Mouse (Mus musculus) intestine, embryonic 16.5 days (tissue): ENCODE results near the gene Prdm5. TPM values are rescaled to one million over a fixed set of nuclear protein-coding genes. Genes with fewer than 3 reads are reported as not detected.

Experiments used
- ATAC-seq: fragments of 200-750 bp; cut with Nextera tagmentation; 2 replicates; pipeline ENCODE4 v1.8.0; 2017; ENCODE audit warnings: moderate TSS enrichment, moderate library complexity
- H3K27ac ChIP-seq: fragments of 300-500 bp; sonication (generic); 2 replicates; pipeline ENCODE4 v1.5.1; 2014; ENCODE audit warnings: mild to moderate bottlenecking, low read length
- H3K27me3 ChIP-seq: fragments of 300-500 bp; sonication (generic); replicated peaks from 2 replicates; pipeline ENCODE4 v1.6.1; 2014; ENCODE audit warnings: low read length, control low read depth, mixed read lengths; ENCODE audit not compliant: control insufficient read depth, insufficient read depth
- H3K36me3 ChIP-seq: fragments of 300-500 bp; sonication (generic); 2 replicates; pipeline ENCODE4 v1.6.1; 2014; ENCODE audit warnings: low read length, control low read depth; ENCODE audit not compliant: control insufficient read depth, insufficient read depth
- H3K4me1 ChIP-seq: fragments of 300-500 bp; sonication (generic); 2 replicates; pipeline ENCODE4 v1.6.1; 2014; ENCODE audit warnings: low read length, control low read depth, mixed read lengths; ENCODE audit not compliant: control insufficient read depth, insufficient read depth
- H3K4me2 ChIP-seq: fragments of 300-500 bp; sonication (generic); 2 replicates; pipeline ENCODE4 v1.6.1; 2014; ENCODE audit warnings: low read depth, low read length, control low read depth
- H3K4me3 ChIP-seq: fragments of 300-500 bp; sonication (generic); 2 replicates; pipeline ENCODE4 v1.5.1; 2014; ENCODE audit warnings: mild to moderate bottlenecking, low read length
- H3K9ac ChIP-seq: fragments of 300-500 bp; sonication (generic); 2 replicates; pipeline ENCODE4 v1.6.1; 2014; ENCODE audit warnings: low read depth, low read length
- H3K9me3 ChIP-seq: fragments of 300-500 bp; sonication (generic); 2 replicates; pipeline ENCODE4 v1.6.1; 2016; ENCODE audit warnings: low read length, control low read depth; ENCODE audit not compliant: control insufficient read depth
- WGBS: fragments of 180-500 bp; shearing (Covaris S2); extraction: QIAGEN DNeasy Blood & Tissue Kit; methylation state at CpG from one replicate; pipeline ENCODE4 v1.1.7; 2014; 5-methylcytosine and 5-hydroxymethylcytosine counted together
- polyA plus RNA-seq: library from polyadenylated mRNA; unstranded; fragments of >200 nt; fragmentation: Nextera tagmentation; extraction: Ambion mirVana; gene quantifications from 2 replicates; pipeline ENCODE4 v1.2.1, GENCODE M21; 2015

Gene Prdm5
- polyA plus RNA-seq, 1 experiment from 2014 or later: 9.2 TPM

DNA sequence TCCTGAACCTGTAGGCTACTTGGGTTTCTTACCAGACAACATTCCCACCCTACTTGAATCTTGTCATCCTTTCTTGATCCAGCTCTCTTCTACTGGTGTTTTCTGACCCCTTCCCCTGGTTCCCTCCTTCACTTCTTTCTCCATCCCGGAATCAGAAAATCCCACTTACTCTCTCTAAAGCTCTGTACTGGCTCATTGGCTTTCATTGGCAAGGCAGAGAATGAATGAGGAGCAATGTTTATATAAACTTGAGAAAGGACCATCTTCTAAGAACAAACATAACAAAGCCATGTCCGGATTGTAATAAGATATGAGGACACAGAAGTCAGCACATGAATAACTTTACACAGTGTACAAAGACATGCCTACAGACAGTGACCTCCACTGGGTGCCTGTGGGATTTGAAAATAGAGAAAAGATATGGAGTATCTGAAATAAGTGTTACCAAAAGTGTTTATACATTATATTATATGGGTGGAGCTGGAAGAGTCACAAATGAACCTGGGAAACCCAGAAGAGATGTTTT, 127.9 kb downstream of the Prdm5 start:
- Histone ChIP-seq H3K27ac (no peak overlapping the region), H3K4me3 (no peak overlapping the region), H3K9ac (no peak overlapping the region), H3K9me3 (no peaks in the 10 kb centered on the region), H3K4me1 (no peaks in the 10 kb centered on the region), H3K36me3 (no peaks in the 10 kb centered on the region), H3K4me2 (no peak overlapping the region), H3K27me3 (no peaks in the 10 kb centered on the region)
- no peak for ATAC-seq
- 71% methylated on average over 2 of the region's 2 CpGs for WGBS

DNA sequence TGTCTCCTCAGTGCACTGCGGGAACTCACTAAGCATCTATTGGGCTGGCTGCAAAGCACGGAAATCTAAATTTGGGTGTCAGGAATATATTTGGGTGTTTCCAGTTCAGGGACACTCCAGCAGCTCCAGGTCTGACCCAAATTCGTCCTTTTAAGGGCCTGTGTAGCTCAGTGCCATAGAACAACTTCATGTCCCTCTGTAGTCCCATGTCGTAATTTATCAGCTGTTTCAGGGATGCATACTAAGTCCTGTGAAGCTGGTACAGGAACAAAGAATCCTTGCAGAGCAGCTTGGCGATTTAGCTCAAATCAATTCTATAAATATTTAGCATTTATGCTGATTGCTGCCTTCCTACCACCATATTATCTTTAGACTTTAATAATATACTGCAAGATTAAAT, 136.6 kb downstream of the Prdm5 start:
- 75% methylated on average over 5 of the region's 5 CpGs for WGBS
- no peak overlapping the region for H3K4me2 ChIP-seq
- H3K27me3 ChIP-seq: no peaks in the 10 kb centered on the region
- H3K36me3 ChIP-seq: no peaks in the 10 kb centered on the region
- no peak overlapping the region for H3K27ac ChIP-seq
- no peak for ATAC-seq
- H3K9ac ChIP-seq: no peak overlapping the region
- H3K4me3 ChIP-seq: no peak overlapping the region
- H3K4me1 ChIP-seq: no peaks in the 10 kb centered on the region
- no peaks in the 10 kb centered on the region for H3K9me3 ChIP-seq

DNA sequence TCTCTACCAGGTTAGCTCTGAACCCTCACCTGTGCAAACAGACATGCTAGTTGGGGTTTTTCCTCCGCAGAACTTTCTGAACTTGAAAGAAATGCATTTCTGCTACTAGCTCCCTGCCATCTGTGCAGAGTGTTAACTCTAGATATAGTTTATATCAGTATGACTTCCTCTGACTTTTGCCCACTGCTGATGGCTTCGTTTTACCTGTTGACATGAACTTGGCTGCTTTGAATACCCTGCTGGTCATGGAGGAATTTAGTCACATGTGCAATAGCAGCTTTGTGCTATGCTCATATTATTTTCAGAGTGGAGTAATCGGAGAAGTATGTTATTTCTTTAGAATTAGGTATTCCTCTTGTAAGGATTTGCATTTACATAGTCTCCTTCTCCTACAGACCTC, 142.9 kb downstream of the Prdm5 start:
- Histone ChIP-seq H3K27ac (no peak overlapping the region), H3K9ac (no peak overlapping the region), H3K4me2 (no peak overlapping the region), H3K9me3 (no peaks in the 10 kb centered on the region), H3K4me1 (no peaks in the 10 kb centered on the region), H3K36me3 (no peaks in the 10 kb centered on the region), H3K27me3 (no peaks in the 10 kb centered on the region), H3K4me3 (no peak overlapping the region)
- WGBS: 78% methylated on average over 3 of the region's 3 CpGs
- ATAC-seq: no peak

DNA sequence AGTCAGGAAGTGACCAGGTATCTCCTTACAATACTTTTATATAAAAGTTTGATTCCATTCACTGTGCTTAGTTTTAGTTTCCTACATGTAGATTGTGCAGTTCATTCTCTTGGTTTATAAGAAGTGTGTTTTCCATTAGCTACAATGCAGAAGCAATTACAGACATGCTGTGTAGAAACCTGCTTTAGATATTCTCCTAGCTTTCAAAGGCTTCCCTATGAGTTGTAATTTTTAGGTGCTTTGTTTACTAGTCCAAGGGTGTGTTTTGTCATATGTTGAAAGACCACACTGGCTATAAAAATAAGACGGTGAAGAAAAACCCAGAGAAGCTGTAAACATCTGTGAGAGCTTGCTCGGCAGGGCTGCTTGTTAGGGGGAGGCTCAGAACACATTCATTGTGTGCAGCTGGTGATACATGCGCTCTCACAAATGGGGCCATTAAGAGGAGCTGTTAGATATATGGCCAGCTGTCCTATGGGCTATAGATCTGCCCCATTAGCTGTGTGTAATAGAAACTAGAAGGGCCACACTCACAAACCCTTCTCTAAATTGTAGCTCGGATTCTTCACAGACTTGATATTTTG, 144.8 kb downstream of the Prdm5 start:
- 38% methylated on average over 4 of the region's 4 CpGs for WGBS
- Histone ChIP-seq H3K4me2 (no peak overlapping the region), H3K9me3 (no peaks in the 10 kb centered on the region), H3K36me3 (no peaks in the 10 kb centered on the region), H3K4me3 (no peak overlapping the region), H3K9ac (no peak overlapping the region), H3K27ac (no peak overlapping the region), H3K27me3 (no peaks in the 10 kb centered on the region), H3K4me1 (no peaks in the 10 kb centered on the region)
- ATAC-seq: no peak

DNA sequence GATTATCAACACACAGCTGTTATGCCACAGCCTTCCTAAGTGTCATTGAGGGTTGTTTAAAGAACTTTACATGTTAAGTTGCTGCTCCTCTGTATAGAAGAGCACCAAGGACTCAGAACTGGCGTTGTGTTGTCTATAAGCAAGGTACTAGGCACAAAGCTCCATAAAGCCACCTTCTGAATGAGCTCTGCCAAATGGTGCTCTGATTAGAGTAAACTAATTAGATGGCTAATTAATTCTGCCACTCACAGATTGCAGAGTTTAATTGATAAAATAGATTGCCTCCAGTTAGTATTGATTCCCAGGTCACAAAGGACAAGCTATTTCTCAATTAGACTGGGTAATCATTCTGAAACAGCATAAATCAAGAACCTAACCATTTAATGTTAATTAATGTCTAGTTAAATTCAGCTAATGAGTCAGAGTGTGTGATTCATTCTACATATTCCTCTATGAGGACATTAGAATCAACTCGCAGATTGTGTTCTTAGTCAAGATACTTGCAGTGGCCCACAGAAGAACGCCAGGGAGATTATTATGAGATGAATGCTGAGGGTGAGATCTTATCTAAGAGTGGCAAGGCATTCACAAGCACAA, 147.0 kb downstream of the Prdm5 start:
- WGBS: 78% methylated on average over 3 of the region's 3 CpGs
- H3K27me3 ChIP-seq: no peaks in the 10 kb centered on the region
- no peaks in the 10 kb centered on the region for H3K4me1 ChIP-seq
- no peak overlapping the region for H3K4me2 ChIP-seq
- no peak for ATAC-seq
- no peak overlapping the region for H3K9ac ChIP-seq
- H3K27ac ChIP-seq: no peak overlapping the region
- no peaks in the 10 kb centered on the region for H3K36me3 ChIP-seq
- H3K9me3 ChIP-seq: no peaks in the 10 kb centered on the region
- no peak overlapping the region for H3K4me3 ChIP-seq

DNA sequence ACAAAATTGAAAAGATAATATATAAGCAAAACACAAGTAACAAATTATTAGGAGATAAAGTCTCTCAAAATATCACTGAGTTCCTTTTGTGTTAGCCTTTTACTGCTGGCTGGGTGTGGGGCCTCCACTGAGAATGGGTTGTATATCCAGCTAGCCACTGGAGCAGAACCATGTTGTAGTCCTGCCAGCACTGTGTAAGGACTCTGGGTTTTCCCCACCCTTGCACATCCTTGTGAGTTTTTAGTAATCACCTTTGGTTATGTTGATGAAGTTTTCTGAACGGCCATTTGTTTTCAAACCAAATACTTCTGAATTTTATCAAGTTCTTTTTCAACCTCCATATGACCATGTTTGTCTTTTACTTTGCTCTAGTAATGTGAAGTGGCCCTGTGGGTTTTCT, 151.7 kb downstream of the Prdm5 start:
- no peak overlapping the region for H3K4me2 ChIP-seq
- no peaks in the 10 kb centered on the region for H3K4me1 ChIP-seq
- H3K27me3 ChIP-seq: no peaks in the 10 kb centered on the region
- 93% methylated on average over 1 of the region's 1 CpGs for WGBS
- H3K4me3 ChIP-seq: no peak overlapping the region
- H3K27ac ChIP-seq: no peak overlapping the region
- no peaks in the 10 kb centered on the region for H3K36me3 ChIP-seq
- no peaks in the 10 kb centered on the region for H3K9me3 ChIP-seq
- ATAC-seq: no peak
- no peak overlapping the region for H3K9ac ChIP-seq

DNA sequence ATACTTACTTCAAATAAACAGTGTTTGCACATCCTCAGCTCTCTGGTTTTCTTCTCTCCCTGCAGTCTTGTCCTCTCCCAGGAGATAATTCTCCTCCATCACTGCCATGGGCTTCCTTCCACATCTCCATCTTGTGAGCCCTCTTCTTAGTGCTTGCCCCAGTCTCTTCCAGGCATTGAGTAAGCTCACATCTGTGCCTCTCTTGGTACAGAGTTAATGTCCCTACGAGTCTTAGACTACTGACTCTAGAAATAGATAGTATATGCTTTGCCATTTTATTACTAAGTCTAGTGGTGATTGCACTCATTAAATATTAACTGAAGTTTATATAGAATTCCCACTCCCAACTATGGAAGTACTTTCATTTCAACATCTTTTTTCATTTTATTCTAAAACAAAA, 154.0 kb downstream of the Prdm5 start:
- Histone ChIP-seq H3K4me1 (no peaks in the 10 kb centered on the region), H3K4me3 (no peak overlapping the region), H3K9me3 (no peaks in the 10 kb centered on the region), H3K27ac (no peak overlapping the region), H3K27me3 (no peaks in the 10 kb centered on the region), H3K9ac (no peak overlapping the region), H3K36me3 (no peaks in the 10 kb centered on the region), H3K4me2 (no peak overlapping the region)
- ATAC-seq: no peak
- 61% methylated on average over 1 of the region's 1 CpGs for WGBS

DNA sequence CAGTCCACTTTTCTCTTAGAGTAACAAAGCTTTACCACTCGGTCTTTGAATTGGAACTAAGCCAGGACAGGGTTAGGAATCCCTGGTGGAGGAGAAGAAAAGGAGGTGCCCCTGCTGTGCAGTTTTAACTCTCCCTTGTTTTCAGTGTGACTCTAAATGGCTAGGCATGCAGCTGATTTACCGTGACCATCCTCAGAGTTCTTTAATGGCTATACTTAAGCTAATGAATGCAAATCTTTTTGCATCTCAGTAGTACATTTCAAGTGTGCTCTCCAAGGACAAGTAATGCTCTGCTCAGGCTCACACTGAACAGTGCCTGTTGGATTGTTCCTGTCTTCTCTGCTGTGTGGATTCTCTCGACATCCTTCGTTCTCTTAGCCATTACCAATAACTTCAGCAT, 154.4 kb downstream of the Prdm5 start:
- no peak overlapping the region for H3K9ac ChIP-seq
- WGBS: 57% methylated on average over 4 of the region's 4 CpGs
- H3K27me3 ChIP-seq: no peaks in the 10 kb centered on the region
- H3K4me1 ChIP-seq: no peaks in the 10 kb centered on the region
- ATAC-seq: no peak
- no peaks in the 10 kb centered on the region for H3K9me3 ChIP-seq
- no peak overlapping the region for H3K27ac ChIP-seq
- H3K36me3 ChIP-seq: 0 out of 2 replicates have a peak, but pooled peaks cover 3% of the 10 kb centered on the region
- no peak overlapping the region for H3K4me3 ChIP-seq
- no peak overlapping the region for H3K4me2 ChIP-seq

DNA sequence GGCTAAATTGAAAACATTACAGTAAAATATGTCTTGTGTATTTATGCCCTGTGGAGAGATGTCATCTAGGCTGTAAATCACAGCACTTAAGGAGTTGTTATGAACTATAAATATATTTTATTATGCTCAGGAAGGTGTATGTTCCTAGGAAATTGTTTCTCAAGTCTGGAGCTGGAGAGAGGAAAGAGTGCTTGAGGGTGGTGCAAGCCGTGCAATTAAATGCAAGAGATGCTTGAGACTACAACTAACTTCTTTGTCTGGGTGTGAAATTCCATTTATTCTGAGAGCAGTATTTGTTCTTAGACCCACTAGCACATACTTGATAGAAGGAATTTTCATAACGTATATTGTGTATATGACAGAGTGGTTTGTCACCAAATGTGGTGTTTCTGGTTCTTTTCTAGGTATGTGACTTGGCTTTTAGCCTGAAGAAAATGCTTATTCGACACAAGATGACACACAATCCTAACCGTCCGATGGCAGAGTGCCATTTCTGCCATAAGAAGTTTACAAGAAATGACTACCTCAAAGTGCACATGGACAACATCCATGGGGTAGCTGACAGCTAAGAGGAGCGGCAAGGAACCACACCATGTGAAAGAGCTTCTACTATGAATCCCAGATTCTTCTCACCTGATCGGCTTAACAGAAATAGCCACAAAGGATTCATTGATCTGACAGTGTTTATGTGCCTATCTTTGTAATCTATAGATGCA, 156.9 kb downstream of the Prdm5 start:
- Histone ChIP-seq H3K27ac (no peak overlapping the region), H3K9me3 (no peaks in the 10 kb centered on the region), H3K4me2 (no peak overlapping the region), H3K36me3 (0 out of 2 replicates have a peak, but pooled peaks cover 3% of the 10 kb centered on the region), H3K9ac (no peak overlapping the region), H3K4me3 (no peak overlapping the region), H3K27me3 (no peaks in the 10 kb centered on the region), H3K4me1 (no peaks in the 10 kb centered on the region)
- WGBS: 54% methylated on average over 7 of the region's 7 CpGs
- no peak for ATAC-seq
